Mouse (Mus musculus) C2C12 (cell line): ENCODE results near the gene Bfsp2. TPM values are rescaled to one million over a fixed set of nuclear protein-coding genes. Genes with fewer than 3 reads are reported as not detected.

ENCODE experiments used
- H3K27me3 ChIP-seq: one replicate; pipeline ENCODE4 v1.6.1; 2011; ENCODE audit not compliant: control insufficient read depth, insufficient read depth, insufficient read length
- H3K36me3 ChIP-seq: one replicate; pipeline ENCODE4 v1.6.1; 2011; ENCODE audit not compliant: control insufficient read depth, insufficient read depth
- H3K4me3 ChIP-seq: one replicate; pipeline ENCODE4 v1.5.1; 2011; ENCODE audit warnings: mild to moderate bottlenecking, control low read depth; ENCODE audit not compliant: poor library complexity, insufficient read depth, severe bottlenecking
- H3K79me2 ChIP-seq: one replicate; pipeline ENCODE4 v1.6.1; 2011; ENCODE audit not compliant: control insufficient read depth, insufficient read depth
- H3K79me3 ChIP-seq: one replicate; pipeline ENCODE4 v1.6.1; 2011; ENCODE audit warnings: low read depth, control low read depth
- H3ac ChIP-seq: one replicate; pipeline ENCODE3; 2011; ENCODE audit warnings: low read depth; ENCODE audit not compliant: control insufficient read depth, insufficient read length
- CEBPB ChIP-seq: IDR thresholded peaks from one replicate; pipeline ENCODE4 v1.6.1; 2011; ENCODE audit warnings: low read depth, mild to moderate bottlenecking, control low read depth, moderate library complexity
- CTCF ChIP-seq: IDR thresholded peaks from one replicate; pipeline ENCODE4 v1.5.1; 2011; ENCODE audit not compliant: control insufficient read depth, insufficient read depth, insufficient read length
- FOSL1 ChIP-seq: IDR thresholded peaks from one replicate; pipeline ENCODE4 v1.8.0; 2011; ENCODE audit warnings: mild to moderate bottlenecking, low read length; ENCODE audit not compliant: poor library complexity, insufficient read depth, severe bottlenecking
- MAX ChIP-seq: IDR thresholded peaks from one replicate; pipeline ENCODE4 v1.6.1; 2011; ENCODE audit warnings: mild to moderate bottlenecking, control low read depth
- MYOD1 ChIP-seq: IDR thresholded peaks from one replicate; pipeline ENCODE4 v1.6.1; 2011; ENCODE audit warnings: low read depth; ENCODE audit not compliant: control insufficient read depth, insufficient read length
- MYOG ChIP-seq: IDR thresholded peaks from one replicate; pipeline ENCODE4 v1.6.1; 2011; ENCODE audit not compliant: control insufficient read depth, insufficient read length; ENCODE audit errors: extremely low read depth
- USF1 ChIP-seq: IDR thresholded peaks from one replicate; pipeline ENCODE4 v1.6.1; 2011; ENCODE audit warnings: low read depth, mild to moderate bottlenecking, control low read depth, moderate library complexity
- polyA plus RNA-seq: library from polyadenylated mRNA; unstranded; fragments of >200 nt; fragmentation: generic; extraction: Trizol; gene quantifications from one replicate; pipeline ENCODE4 v1.2.1, GENCODE M21; 2012; ENCODE audit warnings: missing spikeins

Bfsp2 gene
- polyA plus RNA-seq, 1 experiment: 0.22 TPM

DNA sequence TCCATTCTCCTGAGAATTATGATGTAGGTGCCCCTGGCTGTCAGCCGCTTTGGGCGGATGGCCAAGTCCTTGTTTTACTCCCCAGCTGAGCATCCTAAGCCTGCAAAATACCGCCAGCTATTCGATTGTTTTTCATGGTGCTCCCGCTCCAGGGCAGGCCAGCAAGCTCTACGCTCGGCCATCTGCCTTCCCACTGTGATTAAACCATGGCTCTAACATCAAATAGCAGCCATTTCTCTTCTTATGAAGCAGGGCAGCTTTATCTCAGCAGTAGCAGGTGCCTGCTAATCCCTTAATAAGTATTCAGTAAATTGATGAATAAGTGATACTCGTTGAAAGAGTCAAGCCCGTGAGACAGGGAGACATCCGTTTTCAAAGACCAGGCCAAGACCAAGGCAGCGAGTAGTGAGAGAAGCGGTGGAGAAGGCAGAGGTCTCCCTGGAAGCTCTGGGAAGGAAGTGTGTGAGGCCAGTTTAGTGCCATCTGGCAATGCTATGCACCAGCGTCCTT lies 14.5 kb downstream of the Bfsp2 start:
- Histone ChIP-seq H3K27me3 (peaks cover 3% of the 10 kb centered on the region), H3K79me2 (no peaks in the 10 kb centered on the region), H3ac (no peak overlapping the region), H3K4me3 (no peak overlapping the region), H3K79me3 (no peaks in the 10 kb centered on the region), H3K36me3 (no peaks in the 10 kb centered on the region)
- TF ChIP-seq FOSL1: no peak
- TF ChIP-seq CEBPB: no peak
- TF ChIP-seq CTCF: no peak
- TF ChIP-seq MAX: no peak
- no peak for TF ChIP-seq MYOD1

DNA sequence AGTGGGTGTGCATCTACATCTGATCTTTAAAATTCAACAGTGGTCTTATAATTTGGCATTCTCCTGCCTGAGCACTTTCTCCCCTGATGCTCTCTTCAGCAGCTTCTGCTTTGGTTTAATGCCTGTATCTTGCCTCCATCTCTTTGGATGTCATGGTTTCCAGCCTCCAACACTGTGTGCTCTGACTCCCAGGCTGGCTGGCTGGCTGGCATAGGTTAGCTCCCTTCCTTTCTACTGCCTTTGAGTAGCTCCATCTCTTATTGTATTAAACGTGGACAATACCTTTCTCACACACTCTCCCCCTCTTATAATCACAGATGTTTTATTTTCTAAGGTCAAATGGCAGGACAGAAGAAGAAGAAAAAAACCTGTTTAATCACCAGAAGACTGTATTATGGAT lies 14.9 kb downstream of the Bfsp2 start:
- no peaks in the 10 kb centered on the region for H3K36me3 ChIP-seq
- H3K79me3 ChIP-seq: no peaks in the 10 kb centered on the region
- H3K4me3 ChIP-seq: no peak overlapping the region
- no peak overlapping the region for H3ac ChIP-seq
- TF ChIP-seq CTCF (no peak), CEBPB (no peak), USF1 (no peak), MAX (no peak), MYOD1 (no peak), FOSL1 (no peak), MYOG (no peak)
- no peaks in the 10 kb centered on the region for H3K79me2 ChIP-seq
- peaks cover 3% of the 10 kb centered on the region for H3K27me3 ChIP-seq

DNA sequence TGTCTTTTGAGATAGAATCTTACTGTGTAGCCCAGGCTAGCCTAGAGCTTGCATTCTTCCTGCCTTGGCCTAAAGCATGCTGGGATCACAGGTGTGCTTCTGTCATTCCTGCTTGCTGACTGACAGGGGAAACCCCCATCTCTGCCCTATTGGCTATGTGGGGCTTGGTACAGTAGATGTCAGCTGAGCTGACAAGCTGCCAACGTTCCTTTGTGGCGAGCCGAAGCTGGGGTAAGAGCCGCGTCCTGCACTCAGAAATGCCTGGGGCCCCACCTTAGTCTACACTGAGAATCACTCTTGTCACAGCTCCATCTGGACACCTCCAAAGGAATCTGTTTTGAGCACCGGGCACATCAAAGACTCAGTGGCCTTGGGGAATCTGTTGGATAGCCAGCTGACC lies 16.4 kb downstream of the Bfsp2 start:
- no peaks in the 10 kb centered on the region for H3K79me2 ChIP-seq
- H3K79me3 ChIP-seq: no peaks in the 10 kb centered on the region
- H3ac ChIP-seq: no peak overlapping the region
- H3K36me3 ChIP-seq: no peaks in the 10 kb centered on the region
- no peak for TF ChIP-seq MYOG
- TF ChIP-seq MYOD1: no peak
- no peak for TF ChIP-seq CTCF
- no peak for TF ChIP-seq CEBPB
- TF ChIP-seq FOSL1: no peak
- TF ChIP-seq MAX: no peak
- no peak for TF ChIP-seq USF1
- peaks cover 3% of the 10 kb centered on the region for H3K27me3 ChIP-seq
- no peak overlapping the region for H3K4me3 ChIP-seq

DNA sequence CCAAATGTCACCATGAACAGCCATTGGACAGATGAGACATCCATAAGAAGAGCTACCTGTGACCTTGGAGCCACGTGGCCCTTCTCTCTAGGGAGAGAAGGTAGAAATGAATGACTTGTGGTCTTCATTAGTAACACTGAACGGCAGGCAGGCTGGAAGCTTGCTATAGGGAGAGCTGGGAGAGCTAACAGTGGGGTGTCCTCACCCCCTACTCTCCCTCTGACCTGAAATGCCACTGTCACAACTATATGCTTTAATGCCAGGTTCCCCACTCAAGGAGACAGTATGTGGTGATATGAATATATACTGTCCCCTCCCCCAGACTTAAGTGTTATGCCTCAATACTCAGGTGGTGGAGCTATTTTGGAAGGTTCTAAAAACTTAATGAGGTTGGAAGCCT lies 20.4 kb downstream of the Bfsp2 start:
- Histone ChIP-seq H3K79me2 (no peaks in the 10 kb centered on the region), H3K27me3 (no peaks in the 10 kb centered on the region), H3ac (no peak overlapping the region), H3K36me3 (no peaks in the 10 kb centered on the region), H3K4me3 (no peak overlapping the region), H3K79me3 (no peaks in the 10 kb centered on the region)
- TF ChIP-seq MAX: no peak
- TF ChIP-seq CEBPB: no peak
- no peak for TF ChIP-seq CTCF
- TF ChIP-seq MYOG: no peak
- no peak for TF ChIP-seq USF1
- TF ChIP-seq FOSL1: no peak
- no peak for TF ChIP-seq MYOD1

DNA sequence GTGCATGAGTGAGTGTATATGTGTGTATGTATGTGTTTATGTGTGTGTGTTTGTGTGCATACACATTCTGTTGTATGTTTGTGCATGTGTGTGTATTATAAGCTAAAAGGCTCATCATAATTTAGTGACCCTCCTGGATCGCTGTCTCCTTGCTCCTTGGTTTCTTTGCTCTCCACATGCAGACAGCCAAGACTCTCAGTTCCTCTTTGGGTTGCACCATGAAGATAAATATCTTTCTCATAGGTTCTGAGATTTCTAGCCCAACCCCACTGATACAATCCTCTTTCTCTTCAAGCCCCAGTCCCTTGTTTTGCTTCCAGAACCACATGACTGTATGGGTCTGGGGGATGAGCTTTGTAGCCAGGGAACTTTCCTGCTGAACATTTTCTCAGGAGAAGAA lies 20.9 kb downstream of the Bfsp2 start:
- TF ChIP-seq CTCF (no peak), FOSL1 (no peak), MYOG (no peak), MYOD1 (no peak), USF1 (no peak), CEBPB (no peak), MAX (no peak)
- no peaks in the 10 kb centered on the region for H3K36me3 ChIP-seq
- no peaks in the 10 kb centered on the region for H3K27me3 ChIP-seq
- H3ac ChIP-seq: no peak overlapping the region
- no peaks in the 10 kb centered on the region for H3K79me2 ChIP-seq
- no peak overlapping the region for H3K4me3 ChIP-seq
- H3K79me3 ChIP-seq: no peaks in the 10 kb centered on the region

DNA sequence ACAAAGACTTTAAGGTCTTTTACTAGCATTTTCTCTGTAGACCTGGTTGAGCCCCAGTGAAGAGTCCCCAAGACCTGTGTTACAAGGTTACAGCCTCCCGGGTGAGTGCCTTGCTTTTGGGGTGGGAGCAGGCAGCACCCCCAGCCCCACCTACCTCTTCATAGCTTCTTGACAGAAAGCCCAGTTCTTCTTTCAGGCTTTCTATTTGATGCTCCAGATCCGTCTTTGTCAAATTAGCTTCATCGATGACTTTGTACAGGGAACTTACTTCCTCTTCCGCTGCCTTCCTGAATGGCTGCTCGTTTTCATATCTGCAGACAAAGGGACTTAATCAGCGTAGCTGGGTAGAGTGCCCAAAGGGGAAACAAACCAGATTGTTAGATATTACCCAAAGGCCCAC lies 30.6 kb downstream of the Bfsp2 start:
- no peaks in the 10 kb centered on the region for H3K79me3 ChIP-seq
- TF ChIP-seq MAX (no peak), MYOG (no peak), FOSL1 (no peak)
- no peaks in the 10 kb centered on the region for H3K36me3 ChIP-seq
- H3ac ChIP-seq: no peak overlapping the region
- H3K27me3 ChIP-seq: no peaks in the 10 kb centered on the region
- H3K4me3 ChIP-seq: no peak overlapping the region
- no peaks in the 10 kb centered on the region for H3K79me2 ChIP-seq
